Mouse (Mus musculus) stomach, embryonic 16.5 days (tissue): ENCODE results near the gene Ralgps2. TPM values are rescaled to one million over a fixed set of nuclear protein-coding genes. Genes with fewer than 3 reads are reported as not detected.

Source experiments
- ATAC-seq: fragments of 200-750 bp; cut with Nextera tagmentation; 2 replicates; pipeline ENCODE4 v1.8.0; 2017; ENCODE audit warnings: moderate number of reproducible peaks, moderate TSS enrichment; ENCODE audit not compliant: insufficient read depth, low FRiP score
- H3K27ac ChIP-seq: fragments of 300-500 bp; sonication (generic); 2 replicates; pipeline ENCODE4 v1.5.1; 2014; ENCODE audit warnings: low read length
- H3K27me3 ChIP-seq: fragments of 300-500 bp; sonication (generic); 2 replicates; pipeline ENCODE4 v1.6.1; 2014; ENCODE audit warnings: low read length, control low read depth, mixed read lengths; ENCODE audit not compliant: control insufficient read depth, insufficient read depth
- H3K36me3 ChIP-seq: fragments of 300-500 bp; sonication (generic); 2 replicates; pipeline ENCODE4 v1.6.1; 2014; ENCODE audit warnings: low read length; ENCODE audit not compliant: control insufficient read depth, insufficient read depth
- H3K4me1 ChIP-seq: fragments of 300-500 bp; sonication (generic); 2 replicates; pipeline ENCODE4 v1.6.1; 2014; ENCODE audit warnings: low read length, control low read depth, mixed read lengths; ENCODE audit not compliant: control insufficient read depth, insufficient read depth
- H3K4me2 ChIP-seq: fragments of 300-500 bp; sonication (generic); 2 replicates; pipeline ENCODE4 v1.6.1; 2014; ENCODE audit warnings: low read depth, low read length, mixed read lengths
- H3K4me3 ChIP-seq: fragments of 300-500 bp; sonication (generic); replicated peaks from 2 replicates; pipeline ENCODE4 v1.5.1; 2014; ENCODE audit warnings: mild to moderate bottlenecking, low read length
- H3K9ac ChIP-seq: fragments of 300-500 bp; sonication (generic); 2 replicates; pipeline ENCODE4 v1.6.1; 2014; ENCODE audit warnings: low read length
- H3K9me3 ChIP-seq: fragments of 300-500 bp; sonication (generic); replicated peaks from 2 replicates; pipeline ENCODE4 v1.6.1; 2016; ENCODE audit warnings: low read length, control low read depth; ENCODE audit not compliant: control insufficient read depth
- WGBS: fragments of 180-500 bp; shearing (Covaris S2); extraction: QIAGEN DNeasy Blood & Tissue Kit; methylation state at CpG from one replicate; pipeline ENCODE4 v1.1.7; 2014; 5-methylcytosine and 5-hydroxymethylcytosine counted together
- polyA plus RNA-seq: library from polyadenylated mRNA; unstranded; fragments of >200 nt; fragmentation: Nextera tagmentation; extraction: Ambion mirVana; gene quantifications from 2 replicates; pipeline ENCODE4 v1.2.1, GENCODE M21; 2015

Gene Ralgps2
- polyA plus RNA-seq, 1 experiment from 2014 or later, result 54.5 TPM

- no peak for ATAC-seq
- no peak overlapping the region for H3K9ac ChIP-seq
These were observed 53.5 kb downstream of the Ralgps2 start for GRCm38 (mm10) chr1:156885879-156886278.

GRCm38 (mm10) chr1:156884782-156885181 lies 54.6 kb downstream of the Ralgps2 start:
- Histone ChIP-seq H3K4me3 (no peak overlapping the region), H3K4me2 (no peak overlapping the region), H3K27ac (no peak overlapping the region), H3K9me3 (no peaks in the 10 kb centered on the region), H3K9ac (no peak overlapping the region), H3K4me1 (no peaks in the 10 kb centered on the region), H3K27me3 (no peaks in the 10 kb centered on the region), H3K36me3 (peaks cover 2% of the 10 kb centered on the region)
- no peak for ATAC-seq
- WGBS, result 74% methylated on average over 2 of the region's 2 CpGs

More at GRCm38 (mm10) chr1:156885879-156886278, 53.5 kb downstream of the Ralgps2 start:
- Histone ChIP-seq H3K4me2 (no peak overlapping the region), H3K27me3 (no peaks in the 10 kb centered on the region), H3K4me1 (no peaks in the 10 kb centered on the region), H3K9me3 (no peaks in the 10 kb centered on the region), H3K36me3 (peaks cover 2% of the 10 kb centered on the region), H3K27ac (no peak overlapping the region), H3K4me3 (no peak overlapping the region)
- WGBS, result 73% methylated on average over 2 of the region's 2 CpGs

GRCm38 (mm10) chr1:156870616-156871015 lies 68.8 kb downstream of the Ralgps2 start:
- H3K27me3 ChIP-seq, result no peaks in the 10 kb centered on the region
- no peak overlapping the region for H3K9ac ChIP-seq
- no peaks in the 10 kb centered on the region; the same call in 1 of the 2 replicates for H3K36me3 ChIP-seq
- H3K4me3 ChIP-seq, result no peak overlapping the region
- WGBS, result 75% methylated on average over 4 of the region's 4 CpGs
- no peak for ATAC-seq
- no peak overlapping the region for H3K27ac ChIP-seq
- no peaks in the 10 kb centered on the region for H3K9me3 ChIP-seq
- no peak overlapping the region for H3K4me2 ChIP-seq
- H3K4me1 ChIP-seq, result no peaks in the 10 kb centered on the region

GRCm38 (mm10) chr1:156870028-156870427 lies 69.4 kb downstream of the Ralgps2 start:
- ATAC-seq, result no peak
- WGBS, result 75% methylated on average over 5 of the region's 5 CpGs

GRCm38 (mm10) chr1:156864240-156864639 lies 75.2 kb downstream of the Ralgps2 start:
- H3K27ac ChIP-seq, result peak overlapping the region; percentile 64
- no peak overlapping the region for H3K4me3 ChIP-seq
- H3K27me3 ChIP-seq, result no peaks in the 10 kb centered on the region
- H3K36me3 ChIP-seq, result no peaks in the 10 kb centered on the region
- 0 out of 2 replicates have a peak overlapping the region, but pooled peaks have one; percentile 12 for H3K4me2 ChIP-seq
- H3K9ac ChIP-seq, result no peak overlapping the region
- H3K9me3 ChIP-seq, result no peaks in the 10 kb centered on the region
- WGBS, result 40% methylated on average over 3 of the region's 3 CpGs
- ATAC-seq, result no peak
- H3K4me1 ChIP-seq, result peaks cover 18% of the 10 kb centered on the region

More at GRCm38 (mm10) chr1:156870028-156870427, 69.4 kb downstream of the Ralgps2 start:
- H3K27ac ChIP-seq, result no peak overlapping the region
- no peak overlapping the region for H3K4me2 ChIP-seq
- H3K36me3 ChIP-seq, result no peaks in the 10 kb centered on the region; the same call in 1 of the 2 replicates
- H3K27me3 ChIP-seq, result no peaks in the 10 kb centered on the region
- H3K4me1 ChIP-seq, result no peaks in the 10 kb centered on the region
- no peak overlapping the region for H3K4me3 ChIP-seq
- H3K9me3 ChIP-seq, result no peaks in the 10 kb centered on the region
- no peak overlapping the region for H3K9ac ChIP-seq

GRCm38 (mm10) chr1:156863726-156864125 lies 75.7 kb downstream of the Ralgps2 start:
- Histone ChIP-seq H3K27me3 (no peaks in the 10 kb centered on the region), H3K27ac (peak overlapping the region; percentile 64), H3K4me2 (0 out of 2 replicates have a peak overlapping the region, but pooled peaks have one; percentile 12), H3K9me3 (no peaks in the 10 kb centered on the region), H3K9ac (no peak overlapping the region), H3K4me1 (peaks cover 18% of the 10 kb centered on the region), H3K4me3 (no peak overlapping the region), H3K36me3 (no peaks in the 10 kb centered on the region)
- ATAC-seq, result no peak
- 39% methylated on average over 3 of the region's 3 CpGs for WGBS

- no peak overlapping the region for H3K9ac ChIP-seq
- no peak overlapping the region for H3K4me2 ChIP-seq
- H3K4me3 ChIP-seq, result no peak overlapping the region
- H3K36me3 ChIP-seq, result no peaks in the 10 kb centered on the region
- no peaks in the 10 kb centered on the region for H3K9me3 ChIP-seq
- H3K27me3 ChIP-seq, result no peaks in the 10 kb centered on the region
- no peak overlapping the region for H3K27ac ChIP-seq
- H3K4me1 ChIP-seq, result peaks cover 18% of the 10 kb centered on the region
- WGBS, result 18% methylated on average over 4 of the region's 4 CpGs
- ATAC-seq, result no peak
These were observed 77.9 kb downstream of the Ralgps2 start for GRCm38 (mm10) chr1:156861475-156862043.

- peaks cover 18% of the 10 kb centered on the region for H3K4me1 ChIP-seq
- no peak overlapping the region for H3K4me3 ChIP-seq
- no peak for ATAC-seq
- 78% methylated on average over 8 of the region's 8 CpGs for WGBS
- no peaks in the 10 kb centered on the region for H3K9me3 ChIP-seq
- no peak overlapping the region for H3K9ac ChIP-seq
- no peaks in the 10 kb centered on the region for H3K27me3 ChIP-seq
- H3K36me3 ChIP-seq, result no peaks in the 10 kb centered on the region
- no peak overlapping the region for H3K4me2 ChIP-seq
- H3K27ac ChIP-seq, result no peak overlapping the region
These were observed 79.2 kb downstream of the Ralgps2 start for GRCm38 (mm10) chr1:156860266-156860665.

- ATAC-seq, result no peak
- Histone ChIP-seq H3K9me3 (no peaks in the 10 kb centered on the region), H3K36me3 (no peaks in the 10 kb centered on the region), H3K27me3 (no peaks in the 10 kb centered on the region), H3K4me2 (no peak overlapping the region), H3K4me3 (no peak overlapping the region), H3K9ac (no peak overlapping the region), H3K27ac (no peak overlapping the region), H3K4me1 (peaks cover 18% of the 10 kb centered on the region)
- WGBS, result 49% methylated on average over 2 of the region's 2 CpGs
These were observed 79.6 kb downstream of the Ralgps2 start for GRCm38 (mm10) chr1:156859711-156860250.
